Mouse (Mus musculus): ENCODE measurements at regions not wholly inside any gene's neighbourhood (a gene's known extent, or its start where the extent isn't known, plus 50 kb on each side); places are given as distances from the start of the nearest gene placed in this dataset.
"Not testable (repeated sequence)": the region's sequence is repeated elsewhere in the genome, so short reads cannot be mapped to it uniquely, and the experiment has no call there.

DNA sequence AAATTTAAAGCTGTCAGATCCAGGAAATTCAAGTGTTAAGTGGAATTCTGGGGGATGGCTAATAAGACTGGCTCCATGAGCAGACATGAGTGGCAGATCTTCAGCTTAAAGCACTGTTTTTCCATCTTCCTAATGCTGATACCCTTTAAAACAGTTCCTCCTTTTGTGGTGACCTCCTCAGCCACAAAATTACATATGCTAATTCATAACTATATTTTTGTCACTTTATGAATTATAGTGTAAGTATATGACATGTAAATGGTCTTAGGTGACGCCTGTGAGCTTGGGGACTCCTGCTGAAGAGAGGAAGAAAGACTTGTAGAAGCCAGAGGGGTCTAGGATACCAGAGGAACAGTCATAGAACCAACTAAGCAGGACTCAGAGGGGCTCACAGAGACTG lies 95.2 kb downstream of the Dusp6 start:
- DNase-seq (ENCODE audit: low spot score) (no peak), ATAC-seq (ENCODE audit: extremely low read depth, insufficient number of reproducible peaks, low FRiP score, poor library complexity, severe bottlenecking) (no peak)
- Histone ChIP-seq H3K4me3 (ENCODE audit: low read depth, low read length) (no peak overlapping the region), H3K36me3 (replicated peaks) (no peaks in the 10 kb centered on the region), H3K27me3 (ENCODE audit: insufficient read depth, low read length) (no peaks in the 10 kb centered on the region), H3K9me3 (replicated peaks) (peaks cover 21% of the 10 kb centered on the region), H3K4me1 (ENCODE audit: insufficient read depth, low read depth, low read length) (no peaks in the 10 kb centered on the region)
- TF ChIP-seq GATA1 (IDR thresholded peaks at IDR 0.05; ENCODE audit: borderline replicate concordance, low read length) (no peak), TAL1 (conservative IDR thresholded peaks at IDR 0.05; ENCODE audit: low read depth, low read length) (no peak), POLR2AphosphoS5 (IDR thresholded peaks at IDR 0.05; ENCODE audit: insufficient replicate concordance, low read depth, low read length) (no peak), GATA2 (IDR thresholded peaks at IDR 0.05; ENCODE audit: borderline replicate concordance, low read depth, low read length) (no peak), CTCF (IDR thresholded peaks at IDR 0.05; ENCODE audit: low read depth, low read length) (no peak)

DNA sequence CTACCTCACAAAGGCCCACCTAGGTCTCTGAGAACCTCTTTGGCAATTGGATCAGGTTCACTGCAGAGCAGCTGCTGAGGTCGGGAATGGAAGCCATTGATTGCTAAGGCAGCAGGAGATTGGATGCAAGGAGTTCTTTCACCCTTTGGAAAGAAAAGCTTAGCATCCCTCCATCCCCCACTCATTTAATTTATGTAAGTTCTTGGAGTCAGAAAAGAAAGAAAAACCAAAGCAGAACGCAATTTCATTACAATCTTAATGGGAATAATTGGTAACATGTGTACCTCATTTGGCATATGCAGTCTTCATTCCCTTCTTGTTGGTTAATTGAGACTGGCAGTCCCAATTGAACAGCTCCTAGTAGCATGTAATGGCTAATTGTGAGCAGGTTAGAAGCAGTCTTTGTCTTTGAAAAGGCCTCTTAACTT lies 96.4 kb downstream of the Dusp6 start:
- Histone ChIP-seq H3K4me3 (ENCODE audit: low read depth, low read length) (no peak overlapping the region), H3K9me3 (replicated peaks) (peaks cover 27% of the 10 kb centered on the region), H3K36me3 (replicated peaks) (no peaks in the 10 kb centered on the region), H3K4me1 (ENCODE audit: insufficient read depth, low read depth, low read length) (no peaks in the 10 kb centered on the region), H3K27me3 (ENCODE audit: insufficient read depth, low read length) (no peaks in the 10 kb centered on the region)
- no peak for DNase-seq (ENCODE audit: low spot score)
- ATAC-seq (ENCODE audit: extremely low read depth, insufficient number of reproducible peaks, low FRiP score, poor library complexity, severe bottlenecking), result no peak
- TF ChIP-seq POLR2AphosphoS5 (IDR thresholded peaks at IDR 0.05; ENCODE audit: insufficient replicate concordance, low read depth, low read length), result no peak

DNA sequence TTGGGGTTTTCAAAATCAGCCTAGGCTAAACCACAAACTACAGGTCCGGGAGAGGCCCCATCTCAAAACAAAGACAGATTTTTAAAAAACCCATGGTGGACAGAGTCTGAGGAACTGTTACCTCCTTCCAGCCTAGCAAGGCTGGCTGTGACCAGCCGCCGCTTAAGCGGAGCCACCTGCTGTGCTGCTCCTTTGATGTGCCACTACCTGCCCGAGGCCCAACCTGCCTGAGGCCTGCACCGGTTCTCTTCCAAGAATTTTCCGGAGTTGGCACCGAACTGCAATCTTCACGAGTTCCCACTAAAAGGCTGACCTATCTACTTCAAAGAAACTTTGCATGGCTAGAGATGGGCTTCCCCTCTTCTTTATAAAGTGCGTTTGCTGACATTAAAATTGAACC lies 97.6 kb downstream of the Dusp6 start:
- not testable (repeated sequence) for H3K4me1 ChIP-seq (ENCODE audit: insufficient read depth, low read depth, low read length); ATAC-seq (ENCODE audit: extremely low read depth, insufficient number of reproducible peaks, low FRiP score, poor library complexity, severe bottlenecking); DNase-seq (ENCODE audit: low spot score); H3K27me3 ChIP-seq (ENCODE audit: insufficient read depth, low read length); H3K36me3 ChIP-seq (replicated peaks); H3K4me3 ChIP-seq (ENCODE audit: low read depth, low read length)
- H3K9me3 ChIP-seq (replicated peaks), result peaks cover 24% of the 10 kb centered on the region

DNA sequence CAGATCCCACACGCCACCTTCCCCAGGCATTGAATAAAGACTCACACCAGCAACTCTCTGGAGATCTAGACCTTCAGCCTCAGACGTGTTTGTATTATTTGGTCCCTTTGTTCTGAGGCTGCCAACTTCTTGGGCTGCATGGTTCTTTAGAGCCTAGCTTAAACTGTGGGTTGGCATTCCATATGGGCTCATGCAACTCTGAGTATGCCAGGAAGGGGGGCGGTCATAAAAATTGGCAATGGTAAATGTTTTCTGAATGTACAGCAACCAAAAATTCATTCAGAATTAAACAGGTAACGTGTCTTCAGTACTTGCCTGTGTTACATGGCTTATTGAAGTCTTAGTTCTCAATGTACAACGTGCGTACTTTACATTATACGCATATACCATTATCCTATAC lies 103.1 kb downstream of the Dusp6 start:
- Histone ChIP-seq H3K36me3 (replicated peaks) (no peaks in the 10 kb centered on the region), H3K27me3 (ENCODE audit: insufficient read depth, low read length) (no peaks in the 10 kb centered on the region), H3K4me1 (ENCODE audit: insufficient read depth, low read depth, low read length) (no peaks in the 10 kb centered on the region), H3K4me3 (ENCODE audit: low read depth, low read length) (no peak overlapping the region), H3K9me3 (replicated peaks) (peaks cover 25% of the 10 kb centered on the region)
- ATAC-seq (ENCODE audit: extremely low read depth, insufficient number of reproducible peaks, low FRiP score, poor library complexity, severe bottlenecking) (no peak), DNase-seq (ENCODE audit: low spot score) (no peak)
- TF ChIP-seq GATA2 (IDR thresholded peaks at IDR 0.05; ENCODE audit: borderline replicate concordance, low read depth, low read length) (no peak), TAL1 (conservative IDR thresholded peaks at IDR 0.05; ENCODE audit: low read depth, low read length) (no peak), POLR2AphosphoS5 (IDR thresholded peaks at IDR 0.05; ENCODE audit: insufficient replicate concordance, low read depth, low read length) (no peak), CTCF (IDR thresholded peaks at IDR 0.05; ENCODE audit: low read depth, low read length) (no peak)

DNA sequence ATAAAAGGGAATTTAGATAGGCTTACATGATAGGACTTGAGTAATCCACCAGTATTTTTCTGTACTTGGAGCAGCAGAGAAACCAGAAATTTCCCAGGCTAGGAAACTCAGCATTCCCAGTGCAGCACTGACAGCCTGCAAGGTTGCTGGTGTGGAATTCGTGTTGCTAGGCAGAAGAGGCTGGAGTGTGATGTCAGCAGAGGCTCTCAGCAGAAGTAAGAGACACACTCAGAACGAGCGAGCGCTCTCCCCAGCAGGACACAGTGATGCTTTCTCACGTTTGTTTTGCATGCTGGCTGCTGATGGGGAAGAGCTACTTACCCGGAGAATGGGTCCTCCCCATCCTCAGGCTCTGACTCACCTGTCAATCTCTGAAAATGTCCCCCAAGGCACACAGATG lies 104.7 kb downstream of the Dusp6 start:
- no peaks in the 10 kb centered on the region for H3K36me3 ChIP-seq (replicated peaks)
- DNase-seq (ENCODE audit: low spot score), result no peak
- H3K9me3 ChIP-seq (replicated peaks), result peaks cover 26% of the 10 kb centered on the region
- no peaks in the 10 kb centered on the region for H3K4me1 ChIP-seq (ENCODE audit: insufficient read depth, low read depth, low read length)
- TF ChIP-seq CTCF (IDR thresholded peaks at IDR 0.05; ENCODE audit: low read depth, low read length) (no peak), GATA2 (IDR thresholded peaks at IDR 0.05; ENCODE audit: borderline replicate concordance, low read depth, low read length) (no peak), POLR2AphosphoS5 (IDR thresholded peaks at IDR 0.05; ENCODE audit: insufficient replicate concordance, low read depth, low read length) (no peak), TAL1 (conservative IDR thresholded peaks at IDR 0.05; ENCODE audit: low read depth, low read length) (no peak), GATA1 (IDR thresholded peaks at IDR 0.05; ENCODE audit: borderline replicate concordance, low read length) (no peak)
- no peak for ATAC-seq (ENCODE audit: extremely low read depth, insufficient number of reproducible peaks, low FRiP score, poor library complexity, severe bottlenecking)
- no peak overlapping the region for H3K4me3 ChIP-seq (ENCODE audit: low read depth, low read length)
- H3K27me3 ChIP-seq (ENCODE audit: insufficient read depth, low read length), result no peaks in the 10 kb centered on the region

DNA sequence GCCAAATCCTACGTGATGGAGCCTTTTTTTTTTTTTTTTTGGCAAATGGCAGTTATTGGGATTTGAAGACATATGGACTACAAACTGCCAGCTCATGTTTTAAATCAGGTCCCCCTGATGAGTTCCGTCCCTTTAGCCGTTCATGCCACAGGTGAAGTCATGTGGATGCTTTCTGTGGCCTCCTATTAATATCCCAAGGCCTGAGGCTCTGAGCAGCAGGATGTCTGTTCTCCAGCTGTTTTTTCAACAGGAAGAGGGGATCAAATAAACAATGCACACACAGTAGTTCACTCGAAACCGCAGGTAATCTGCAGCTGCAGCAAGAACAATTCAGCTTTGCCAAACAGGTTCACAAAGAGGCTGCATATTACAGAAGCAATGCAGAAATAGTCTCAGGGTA lies 112.1 kb downstream of the Dusp6 start:
- no peaks in the 10 kb centered on the region for H3K36me3 ChIP-seq (replicated peaks)
- TF ChIP-seq CTCF (IDR thresholded peaks at IDR 0.05; ENCODE audit: low read depth, low read length) (no peak), GATA2 (IDR thresholded peaks at IDR 0.05; ENCODE audit: borderline replicate concordance, low read depth, low read length) (no peak), POLR2AphosphoS5 (IDR thresholded peaks at IDR 0.05; ENCODE audit: insufficient replicate concordance, low read depth, low read length) (no peak), GATA1 (IDR thresholded peaks at IDR 0.05; ENCODE audit: borderline replicate concordance, low read length) (no peak), TAL1 (conservative IDR thresholded peaks at IDR 0.05; ENCODE audit: low read depth, low read length) (no peak)
- DNase-seq (ENCODE audit: low spot score) (no peak), ATAC-seq (ENCODE audit: extremely low read depth, insufficient number of reproducible peaks, low FRiP score, poor library complexity, severe bottlenecking) (no peak)
- H3K9me3 ChIP-seq (replicated peaks), result peaks cover 24% of the 10 kb centered on the region; the same call in 1 of the 2 replicates
- no peaks in the 10 kb centered on the region for H3K27me3 ChIP-seq (ENCODE audit: insufficient read depth, low read length)
- H3K4me3 ChIP-seq (ENCODE audit: low read depth, low read length), result no peak overlapping the region
- H3K4me1 ChIP-seq (ENCODE audit: insufficient read depth, low read depth, low read length), result no peaks in the 10 kb centered on the region

DNA sequence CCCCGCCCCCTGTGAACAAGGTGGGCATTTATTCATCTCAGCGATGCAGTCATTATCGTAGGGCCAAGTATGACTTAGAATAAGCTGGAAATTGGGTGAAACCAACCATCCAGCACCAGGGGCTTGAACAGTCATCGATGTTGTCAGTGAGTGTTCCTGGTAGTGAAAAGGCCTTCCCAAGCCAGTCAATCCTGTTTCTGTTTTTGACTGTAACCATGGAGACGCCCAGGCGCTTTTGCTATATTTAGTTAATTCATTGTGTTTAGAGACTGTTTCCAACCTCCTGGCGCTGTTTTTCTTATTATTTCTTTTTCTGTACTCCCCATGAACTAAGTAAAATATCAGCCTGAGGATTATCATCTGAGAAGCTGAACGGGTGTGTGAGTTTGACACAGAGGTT lies 113.4 kb downstream of the Dusp6 start:
- no peak for TF ChIP-seq GATA1 (IDR thresholded peaks at IDR 0.05; ENCODE audit: borderline replicate concordance, low read length)
- TF ChIP-seq TAL1 (conservative IDR thresholded peaks at IDR 0.05; ENCODE audit: low read depth, low read length), result no peak
- no peak for TF ChIP-seq POLR2AphosphoS5 (IDR thresholded peaks at IDR 0.05; ENCODE audit: insufficient replicate concordance, low read depth, low read length)
- no peak for TF ChIP-seq GATA2 (IDR thresholded peaks at IDR 0.05; ENCODE audit: borderline replicate concordance, low read depth, low read length)
- no peak for TF ChIP-seq CTCF (IDR thresholded peaks at IDR 0.05; ENCODE audit: low read depth, low read length)
- H3K4me3 ChIP-seq (ENCODE audit: low read depth, low read length), result no peak overlapping the region
- H3K4me1 ChIP-seq (ENCODE audit: insufficient read depth, low read depth, low read length), result no peaks in the 10 kb centered on the region
- no peak for DNase-seq (ENCODE audit: low spot score)
- no peaks in the 10 kb centered on the region for H3K36me3 ChIP-seq (replicated peaks)
- ATAC-seq (ENCODE audit: extremely low read depth, insufficient number of reproducible peaks, low FRiP score, poor library complexity, severe bottlenecking), result no peak
- H3K27me3 ChIP-seq (ENCODE audit: insufficient read depth, low read length), result no peaks in the 10 kb centered on the region
- H3K9me3 ChIP-seq (replicated peaks), result peaks cover 23% of the 10 kb centered on the region; the same call in 1 of the 2 replicates
